Mouse (Mus musculus) heart, postnatal 0 days (tissue): ENCODE results near the gene Dnaaf1. TPM values are rescaled to one million over a fixed set of nuclear protein-coding genes. Genes with fewer than 3 reads are reported as not detected.

Source experiments
- ATAC-seq: fragments of 200-750 bp; cut with Nextera tagmentation; 2 replicates; pipeline ENCODE4 v1.8.0; 2017; ENCODE audit warnings: low read depth, moderate number of reproducible peaks, moderate library complexity; ENCODE audit not compliant: insufficient read depth
- DNase-seq: peaks from one replicate; pipeline ENCODE4 v3.0.0-alpha.2; 2016; ENCODE audit warnings: low spot score
- H3K27ac ChIP-seq: fragments of 300-500 bp; sonication (generic); 2 replicates; pipeline ENCODE4 v1.5.1; 2014; ENCODE audit warnings: low read depth, mild to moderate bottlenecking
- H3K27me3 ChIP-seq: fragments of 300-500 bp; sonication (generic); 2 replicates; pipeline ENCODE4 v1.6.1; 2014; ENCODE audit warnings: low read length, mixed read lengths; ENCODE audit not compliant: control insufficient read depth, insufficient read depth
- H3K36me3 ChIP-seq: fragments of 300-500 bp; sonication (generic); replicated peaks from 2 replicates; pipeline ENCODE4 v1.6.1; 2014; ENCODE audit warnings: low read length, mixed read lengths; ENCODE audit not compliant: control insufficient read depth, insufficient read depth
- H3K4me1 ChIP-seq: fragments of 300-500 bp; sonication (generic); 2 replicates; pipeline ENCODE4 v1.6.1; 2014; ENCODE audit warnings: antibody characterized with exemption; ENCODE audit not compliant: control insufficient read depth, insufficient read depth
- H3K4me2 ChIP-seq: fragments of 300-500 bp; sonication (generic); 2 replicates; pipeline ENCODE4 v1.6.1; 2014; ENCODE audit warnings: low read depth, mild to moderate bottlenecking, low read length, moderate library complexity
- H3K4me3 ChIP-seq: fragments of 300-500 bp; sonication (generic); 2 replicates; pipeline ENCODE4 v1.5.1; 2014; ENCODE audit warnings: low read depth, low read length
- H3K9ac ChIP-seq: fragments of 300-500 bp; sonication (generic); replicated peaks from 2 replicates; pipeline ENCODE4 v1.6.1; 2014; ENCODE audit warnings: low read depth, low read length, mixed read lengths
- H3K9me3 ChIP-seq: fragments of 300-500 bp; sonication (generic); replicated peaks from 2 replicates; pipeline ENCODE4 v1.6.1; 2016; ENCODE audit warnings: low read length; ENCODE audit not compliant: control insufficient read depth
- CTCF ChIP-seq: IDR thresholded peaks from 2 replicates; pipeline ENCODE4 v1.5.1; 2016; ENCODE audit warnings: antibody characterized with exemption, control low read depth, low read depth
- EP300 ChIP-seq: IDR thresholded peaks from 2 replicates; pipeline ENCODE4 v1.6.1; 2016; ENCODE audit warnings: antibody characterized with exemption, low read depth
- WGBS: fragments of 180-500 bp; shearing (Covaris S2); extraction: QIAGEN DNeasy Blood & Tissue Kit; methylation state at CpG from one replicate; pipeline ENCODE4 v1.1.7; 2014; 5-methylcytosine and 5-hydroxymethylcytosine counted together
- polyA plus RNA-seq: library from polyadenylated mRNA; unstranded; fragments of >200 nt; fragmentation: Nextera tagmentation; extraction: Ambion mirVana; gene quantifications from 2 replicates; pipeline ENCODE4 v1.2.1, GENCODE M21; 2015
- total RNA-seq: library from RNA; depleted of rRNA; stranded (reverse); fragments of >200 nt; gene quantifications from 2 replicates; pipeline ENCODE4 v1.2.3, GENCODE M21; 2014; ENCODE audit warnings: low replicate concordance

Dnaaf1 gene
- total and polyA plus RNA-seq, 2 experiments from 2014 or later, result 0.07 TPM; not detected in 1

DNA sequence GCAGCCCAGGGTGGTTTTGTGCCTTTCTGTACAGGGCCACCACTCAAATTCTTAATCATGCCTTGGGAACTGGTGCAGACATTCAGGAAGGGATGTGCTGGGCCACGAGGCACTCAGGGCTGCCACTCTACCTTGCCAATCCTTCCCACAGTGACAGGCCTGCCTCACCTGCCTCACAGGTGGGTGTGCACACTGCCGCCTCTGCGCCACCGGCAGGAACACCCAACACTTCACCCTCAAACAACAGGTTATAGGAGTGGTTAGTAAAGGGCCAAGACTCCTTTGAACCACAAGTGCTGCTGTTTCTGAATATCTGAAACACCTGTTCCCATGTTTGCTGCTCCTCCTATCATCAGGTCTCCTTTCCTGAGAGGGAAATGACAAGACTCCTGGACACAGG, 2.6 kb upstream of the Dnaaf1 start:
- Histone ChIP-seq H3K4me2 (peak overlapping the region; percentile 16; the same call in 1 of the 2 replicates), H3K9me3 (no peaks in the 10 kb centered on the region), H3K9ac (no peak overlapping the region), H3K36me3 (peaks cover 5% of the 10 kb centered on the region; the same call in 1 of the 2 replicates), H3K4me3 (no peak overlapping the region; the same call in 1 of the 2 replicates), H3K27me3 (0 out of 2 replicates have a peak, but pooled peaks cover 12% of the 10 kb centered on the region), H3K27ac (no peak overlapping the region), H3K4me1 (peaks cover 10% of the 10 kb centered on the region; the same call in 1 of the 2 replicates)
- no peak for DNase-seq
- TF ChIP-seq CTCF (no peak), EP300 (no peak)
- 78% methylated on average over 4 of the region's 4 CpGs for WGBS
- ATAC-seq, result no peak

- TF ChIP-seq CTCF, result no peak
- TF ChIP-seq EP300, result no peak
- H3K36me3 ChIP-seq, result no peaks in the 10 kb centered on the region
- H3K27ac ChIP-seq, result no peak overlapping the region
- peak overlapping the region; percentile 71; the same call in 1 of the 2 replicates for H3K9ac ChIP-seq
- peaks cover 10% of the 10 kb centered on the region; the same call in 1 of the 2 replicates for H3K4me1 ChIP-seq
- H3K4me3 ChIP-seq, result peak overlapping the region; percentile 78
- H3K27me3 ChIP-seq, result 0 out of 2 replicates have a peak, but pooled peaks cover 12% of the 10 kb centered on the region
- 2% methylated on average over 15 of the region's 16 CpGs for WGBS
- DNase-seq (no peak), ATAC-seq (no peak)
- H3K4me2 ChIP-seq, result peak overlapping the region; percentile 81
- H3K9me3 ChIP-seq, result no peaks in the 10 kb centered on the region
Measured at GRCm38 (mm10) chr8:119575366-119575726, 311 bp downstream of the Dnaaf1 start.

DNA sequence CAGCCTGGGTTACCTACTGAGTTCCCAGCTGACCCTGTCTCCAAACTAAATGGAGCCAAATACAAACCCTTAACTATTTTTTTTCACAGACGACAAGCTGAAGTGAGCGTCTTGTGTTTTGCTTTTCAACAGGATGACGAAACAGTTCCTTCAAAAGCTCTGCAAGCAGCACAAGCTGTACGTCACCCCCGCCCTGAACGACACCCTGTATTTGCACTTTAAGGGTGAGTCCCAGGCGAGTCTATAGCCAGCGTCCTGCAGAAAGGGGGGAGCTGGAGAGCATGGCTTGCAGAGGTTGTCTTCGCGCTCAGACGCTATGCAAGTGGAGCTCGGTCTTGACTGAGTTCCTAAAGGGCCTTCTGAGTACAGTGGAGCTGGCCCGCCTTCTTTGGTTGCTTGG, 4.1 kb downstream of the Dnaaf1 start:
- no peak overlapping the region for H3K27ac ChIP-seq
- no peak overlapping the region for H3K4me3 ChIP-seq
- DNase-seq (no peak), ATAC-seq (no peak)
- H3K4me1 ChIP-seq, result peaks cover 6% of the 10 kb centered on the region; the same call in 1 of the 2 replicates
- no peak overlapping the region for H3K9ac ChIP-seq
- H3K36me3 ChIP-seq, result no peaks in the 10 kb centered on the region
- TF ChIP-seq EP300 (no peak), CTCF (no peak)
- no peaks in the 10 kb centered on the region for H3K9me3 ChIP-seq
- H3K4me2 ChIP-seq, result no peak overlapping the region
- WGBS, result 61% methylated on average over 13 of the region's 13 CpGs
- H3K27me3 ChIP-seq, result 0 out of 2 replicates have a peak, but pooled peaks cover 12% of the 10 kb centered on the region

DNA sequence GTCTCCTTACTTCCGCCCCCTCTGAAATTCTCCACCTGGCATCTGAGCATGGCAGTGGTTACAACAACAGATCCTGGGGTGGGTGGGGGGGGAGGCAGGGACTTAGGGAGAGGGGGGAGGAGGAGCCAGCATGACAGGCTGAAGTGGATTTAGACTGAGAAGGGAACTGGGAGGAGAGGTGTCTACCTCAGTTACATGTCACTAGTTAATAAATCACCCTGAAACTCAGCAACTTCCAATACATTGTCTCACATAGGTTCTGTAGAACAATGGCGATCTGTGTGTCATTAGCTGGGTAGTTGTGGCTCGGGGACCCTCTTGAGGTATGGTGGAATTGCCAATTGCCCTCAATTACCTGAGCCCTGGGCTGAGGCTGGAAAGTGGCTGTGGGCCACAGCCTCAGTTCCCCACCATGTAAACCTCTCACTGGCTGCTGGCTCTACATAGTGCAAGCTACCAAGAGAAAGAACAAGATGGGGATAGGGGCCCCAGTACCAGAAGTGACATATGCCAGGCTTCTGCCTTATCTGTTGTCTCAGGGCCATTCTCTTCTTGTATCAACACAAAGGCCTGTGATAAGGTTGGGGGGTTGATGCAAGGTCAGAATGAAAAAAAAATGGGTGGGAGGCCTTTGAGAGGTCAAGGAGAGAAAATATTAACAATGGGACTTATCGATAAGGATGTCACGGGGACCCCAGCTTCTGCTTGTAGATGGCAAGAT, 5.6 kb downstream of the Dnaaf1 start:
- Histone ChIP-seq H3K27me3 (0 out of 2 replicates have a peak, but pooled peaks cover 12% of the 10 kb centered on the region), H3K4me2 (no peak overlapping the region)
- no peak; the same call in 1 of the 2 replicates for ATAC-seq

GRCm38 (mm10) chr8:119585901-119586300, 10.9 kb downstream of the Dnaaf1 start:
- TF ChIP-seq EP300 (no peak), CTCF (no peak)
- Histone ChIP-seq H3K36me3 (no peaks in the 10 kb centered on the region), H3K4me2 (peak overlapping the region; percentile 54), H3K9me3 (no peaks in the 10 kb centered on the region), H3K27ac (no peak overlapping the region), H3K4me3 (peak overlapping the region; percentile 35), H3K4me1 (no peaks in the 10 kb centered on the region), H3K27me3 (no peaks in the 10 kb centered on the region), H3K9ac (no peak overlapping the region)
- no peak for DNase-seq
- WGBS, result 19% methylated on average over 24 of the region's 24 CpGs
- peak; percentile 41; the same call in 1 of the 2 replicates for ATAC-seq

More for the DNA sequence above, 5.6 kb downstream of the Dnaaf1 start:
- no peak for DNase-seq
- Histone ChIP-seq H3K27ac (no peak overlapping the region), H3K4me1 (no peaks in the 10 kb centered on the region), H3K36me3 (no peaks in the 10 kb centered on the region), H3K4me3 (no peak overlapping the region), H3K9ac (no peak overlapping the region), H3K9me3 (no peaks in the 10 kb centered on the region)
- WGBS, result 54% methylated on average over 5 of the region's 5 CpGs
- TF ChIP-seq EP300 (no peak), CTCF (no peak)

- H3K4me1 ChIP-seq, result no peaks in the 10 kb centered on the region
- ATAC-seq, result 0 out of 2 replicates have a peak, but pooled peaks have one; percentile 11
- no peak overlapping the region for H3K4me2 ChIP-seq
- TF ChIP-seq CTCF (no peak), EP300 (no peak)
- no peak overlapping the region for H3K4me3 ChIP-seq
- DNase-seq, result no peak
- no peak overlapping the region for H3K27ac ChIP-seq
- H3K36me3 ChIP-seq, result no peaks in the 10 kb centered on the region
- no peaks in the 10 kb centered on the region for H3K9me3 ChIP-seq
- H3K9ac ChIP-seq, result no peak overlapping the region
- H3K27me3 ChIP-seq, result no peaks in the 10 kb centered on the region
- 59% methylated on average over 4 of the region's 4 CpGs for WGBS
Measured at GRCm38 (mm10) chr8:119588321-119588720, 13.3 kb downstream of the Dnaaf1 start.
